Mouse (Mus musculus) forebrain, embryonic 11.5 days (tissue): Measurements from ENCODE around the gene Akap7. TPM values are rescaled to one million over a fixed set of nuclear protein-coding genes. Genes with fewer than 3 reads are reported as not detected.
A peak's percentile ranks its signal among the peaks of the same experiment; 100 is the strongest.

Experiments used
- ATAC-seq: fragments of 200-750 bp; cut with Nextera tagmentation; replicated peaks from 2 replicates; pipeline ENCODE4 v1.8.0; 2017; ENCODE audit warnings: moderate TSS enrichment; ENCODE audit not compliant: low FRiP score
- DNase-seq: peaks from one replicate; pipeline ENCODE4 v3.0.0-alpha.2; 2017; ENCODE audit warnings: low spot score
- H3K27ac ChIP-seq: fragments of 300-500 bp; sonication (generic); 2 replicates; pipeline ENCODE4 v1.5.1; 2014; ENCODE audit warnings: low read depth, low read length
- H3K27me3 ChIP-seq: fragments of 300-500 bp; sonication (generic); 2 replicates; pipeline ENCODE4 v1.6.1; 2014; ENCODE audit warnings: mild to moderate bottlenecking, low read length, mixed read lengths; ENCODE audit not compliant: control insufficient read depth, insufficient read depth
- H3K36me3 ChIP-seq: fragments of 300-500 bp; sonication (generic); 2 replicates; pipeline ENCODE4 v1.6.1; 2014; ENCODE audit warnings: mild to moderate bottlenecking, low read length, moderate library complexity, mixed read lengths; ENCODE audit not compliant: control insufficient read depth, insufficient read depth
- H3K4me1 ChIP-seq: fragments of 300-500 bp; sonication (generic); replicated peaks from 2 replicates; pipeline ENCODE4 v1.6.1; 2014; ENCODE audit warnings: low read length, mixed read lengths; ENCODE audit not compliant: control insufficient read depth, insufficient read depth
- H3K4me2 ChIP-seq: fragments of 300-500 bp; sonication (generic); 2 replicates; pipeline ENCODE4 v1.6.1; 2014; ENCODE audit warnings: low read depth, mild to moderate bottlenecking, low read length, moderate library complexity, mixed read lengths; ENCODE audit not compliant: severe bottlenecking
- H3K4me3 ChIP-seq: fragments of 300-500 bp; sonication (generic); 2 replicates; pipeline ENCODE4 v1.5.1; 2014; ENCODE audit warnings: low read depth, low read length
- H3K9ac ChIP-seq: fragments of 300-500 bp; sonication (generic); 2 replicates; pipeline ENCODE4 v1.6.1; 2014; ENCODE audit warnings: low read length
- H3K9me3 ChIP-seq: fragments of 300-500 bp; sonication (generic); 2 replicates; pipeline ENCODE4 v1.6.1; 2016; ENCODE audit warnings: low read length, mixed read lengths; ENCODE audit not compliant: control insufficient read depth
- WGBS: fragments of 180-500 bp; shearing (Covaris S2); extraction: QIAGEN DNeasy Blood & Tissue Kit; methylation state at CpG from one replicate; pipeline ENCODE4 v1.1.7; 2014; 5-methylcytosine and 5-hydroxymethylcytosine counted together
- polyA plus RNA-seq: library from polyadenylated mRNA; unstranded; fragments of >200 nt; fragmentation: Nextera tagmentation; extraction: Ambion mirVana; gene quantifications from 2 replicates; pipeline ENCODE4 v1.2.1, GENCODE M21; 2014

Akap7 gene
- polyA plus RNA-seq, 1 experiment from 2014 or later: 16.2 TPM

DNA sequence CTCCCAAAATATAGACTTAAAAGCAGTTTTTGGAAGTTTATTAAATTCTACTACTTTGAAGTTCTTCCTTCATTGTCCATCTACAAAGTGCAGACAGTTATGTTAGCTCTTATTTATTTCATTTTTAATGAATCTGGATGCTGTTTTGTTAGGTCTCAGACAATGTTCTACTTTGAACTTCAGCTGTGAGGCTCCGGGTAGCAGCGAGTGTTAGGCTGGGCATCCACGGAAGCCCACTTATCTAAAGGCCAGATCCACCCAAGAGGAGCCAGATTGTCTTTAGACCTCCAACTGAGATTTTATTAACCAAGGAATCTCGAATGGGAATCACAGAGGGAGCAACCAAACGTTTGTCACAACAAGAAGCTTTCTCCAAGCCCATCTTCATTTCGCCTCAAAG lies 2.5 kb downstream of the Akap7 start:
- H3K4me2 ChIP-seq: no peak overlapping the region
- WGBS: 70% methylated on average over 6 of the region's 6 CpGs
- no peaks in the 10 kb centered on the region for H3K27me3 ChIP-seq
- DNase-seq (no peak), ATAC-seq (no peak)
- no peaks in the 10 kb centered on the region for H3K36me3 ChIP-seq
- no peaks in the 10 kb centered on the region for H3K4me1 ChIP-seq
- no peak overlapping the region for H3K9ac ChIP-seq
- no peaks in the 10 kb centered on the region for H3K9me3 ChIP-seq
- H3K4me3 ChIP-seq: no peak overlapping the region
- no peak overlapping the region for H3K27ac ChIP-seq

GRCm38 (mm10) chr10:25304608-25305007 lies 3.1 kb downstream of the Akap7 start:
- no peak for ATAC-seq
- 100% methylated on average over 2 of the region's 2 CpGs for WGBS
- no peak overlapping the region for H3K9ac ChIP-seq

DNA sequence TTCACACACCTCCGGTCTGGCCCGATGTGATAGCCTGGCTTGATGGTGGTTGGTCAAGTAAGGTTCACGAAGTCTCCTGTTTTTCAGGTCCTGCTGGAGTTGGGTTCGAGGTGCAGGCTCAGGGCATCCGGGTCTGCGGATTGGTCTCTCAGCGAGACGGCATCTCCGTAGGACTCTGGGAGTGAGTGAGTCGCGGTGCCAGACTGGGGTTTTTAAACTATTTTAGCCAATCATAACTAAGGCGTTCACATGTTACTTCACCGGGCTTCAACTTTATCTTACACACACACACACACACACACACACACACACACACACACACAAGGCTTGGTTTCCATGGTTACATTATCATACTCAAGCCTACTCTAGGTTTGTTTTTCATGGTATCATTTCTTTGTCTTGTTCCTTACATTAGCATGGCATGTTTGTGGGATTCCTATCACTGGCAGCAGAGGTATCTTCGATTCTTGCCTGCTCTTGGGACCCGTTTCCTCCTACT lies 8.6 kb downstream of the Akap7 start:
- H3K27ac ChIP-seq: no peak overlapping the region
- H3K36me3 ChIP-seq: no peaks in the 10 kb centered on the region
- no peak overlapping the region for H3K9ac ChIP-seq
- DNase-seq (no peak), ATAC-seq (no peak)
- H3K4me1 ChIP-seq: no peaks in the 10 kb centered on the region; the same call in 1 of the 2 replicates
- 93% methylated on average over 15 of the region's 15 CpGs for WGBS
- H3K9me3 ChIP-seq: no peaks in the 10 kb centered on the region
- no peak overlapping the region for H3K4me2 ChIP-seq
- no peaks in the 10 kb centered on the region for H3K27me3 ChIP-seq
- H3K4me3 ChIP-seq: no peak overlapping the region

More at GRCm38 (mm10) chr10:25304608-25305007, 3.1 kb downstream of the Akap7 start:
- Histone ChIP-seq H3K27me3 (no peaks in the 10 kb centered on the region), H3K4me2 (no peak overlapping the region), H3K27ac (no peak overlapping the region), H3K9me3 (no peaks in the 10 kb centered on the region), H3K36me3 (no peaks in the 10 kb centered on the region), H3K4me1 (no peaks in the 10 kb centered on the region), H3K4me3 (no peak overlapping the region)
- DNase-seq: no peak

GRCm38 (mm10) chr10:25298264-25298671 lies 9.4 kb downstream of the Akap7 start:
- ATAC-seq: no peak
- no peaks in the 10 kb centered on the region for H3K27me3 ChIP-seq
- H3K4me1 ChIP-seq: no peaks in the 10 kb centered on the region; the same call in 1 of the 2 replicates
- WGBS: 86% methylated on average over 4 of the region's 4 CpGs
- no peaks in the 10 kb centered on the region for H3K9me3 ChIP-seq
- no peak for DNase-seq
- H3K9ac ChIP-seq: no peak overlapping the region
- H3K4me3 ChIP-seq: no peak overlapping the region
- H3K4me2 ChIP-seq: peak overlapping the region; percentile 68; the same call in 1 of the 2 replicates
- H3K27ac ChIP-seq: no peak overlapping the region
- H3K36me3 ChIP-seq: no peaks in the 10 kb centered on the region

DNA sequence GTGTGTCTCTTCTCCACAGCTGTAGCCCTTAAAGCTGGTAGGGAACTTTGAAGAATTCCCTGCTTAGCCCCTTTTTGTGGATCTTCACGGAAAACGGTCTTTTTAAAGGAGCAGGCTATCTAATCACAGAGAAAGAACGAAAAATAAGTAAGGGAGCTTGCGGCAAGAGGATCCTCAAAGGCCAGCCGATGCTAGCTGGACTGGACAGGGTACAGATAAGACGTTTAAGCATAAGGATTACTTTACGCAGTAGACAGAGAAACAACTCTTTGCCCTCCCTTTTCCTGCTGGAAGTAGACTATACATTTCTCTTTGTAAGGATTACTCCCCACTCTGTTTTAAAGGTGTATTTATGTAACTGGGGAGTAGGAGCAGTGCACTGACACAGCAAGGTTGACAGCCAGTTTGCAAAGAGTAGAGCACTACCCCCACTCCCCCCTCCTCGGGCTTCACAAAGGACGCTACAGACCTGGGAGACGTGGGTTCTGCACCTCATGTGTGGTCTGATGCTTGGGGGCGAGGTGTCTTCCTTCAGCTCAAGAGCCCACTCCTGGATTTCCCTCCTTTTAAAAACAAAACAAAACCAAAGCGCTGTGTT lies 9.9 kb downstream of the Akap7 start:
- H3K27ac ChIP-seq: no peak overlapping the region
- WGBS: 37% methylated on average over 12 of the region's 12 CpGs

DNA sequence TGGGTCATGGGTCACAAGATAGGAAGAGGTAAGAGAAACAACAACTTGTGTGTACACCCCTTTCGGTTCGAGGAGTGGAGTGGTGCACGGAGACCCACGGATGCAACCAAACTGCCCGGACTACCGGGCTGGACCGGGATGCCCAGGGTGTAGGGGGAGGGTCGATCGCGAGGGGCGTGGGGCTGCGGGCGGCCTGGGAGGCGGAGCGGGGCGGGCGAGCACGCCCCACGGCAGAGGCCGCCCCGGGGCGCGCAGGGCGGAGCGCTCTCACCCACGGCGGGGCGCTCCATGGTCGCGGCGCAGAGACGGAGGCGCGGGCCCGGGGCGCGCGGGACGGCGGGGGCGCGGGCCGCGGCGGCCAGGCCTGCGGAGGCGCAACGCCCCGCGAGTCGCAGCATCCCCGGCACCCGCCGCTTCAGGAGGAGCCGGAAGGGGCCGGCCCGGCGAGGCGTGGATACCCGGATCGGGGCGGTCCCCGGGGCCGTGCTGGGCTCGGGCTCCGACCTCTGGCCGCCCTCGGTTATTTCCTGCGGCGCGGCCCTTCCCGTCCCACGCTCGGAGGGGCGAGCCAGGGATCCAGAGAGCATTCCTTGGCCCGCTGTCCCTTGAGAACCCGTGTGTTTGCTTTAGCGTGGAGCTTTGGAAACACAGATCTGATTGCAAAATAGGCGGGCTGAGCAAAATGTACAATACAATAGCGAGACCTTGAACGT lies 10.9 kb downstream of the Akap7 start:
- under 1% methylated on average over 68 of the region's 81 CpGs for WGBS
- Histone ChIP-seq H3K9ac (peak overlapping the region; percentile 84), H3K27me3 (no peaks in the 10 kb centered on the region), H3K4me1 (no peaks in the 10 kb centered on the region; the same call in 1 of the 2 replicates), H3K9me3 (no peaks in the 10 kb centered on the region), H3K4me3 (peak overlapping the region; percentile 64), H3K4me2 (peak overlapping the region; percentile 68), H3K36me3 (no peaks in the 10 kb centered on the region), H3K27ac (peak overlapping the region; percentile 46)
- peak; percentile 90 for DNase-seq
- peak; percentile 93 for ATAC-seq

More for the DNA sequence above, 9.9 kb downstream of the Akap7 start:
- Histone ChIP-seq H3K4me1 (no peaks in the 10 kb centered on the region; the same call in 1 of the 2 replicates), H3K9me3 (no peaks in the 10 kb centered on the region), H3K36me3 (no peaks in the 10 kb centered on the region), H3K4me2 (peak overlapping the region; percentile 68; the same call in 1 of the 2 replicates), H3K4me3 (peak overlapping the region; percentile 64; the same call in 1 of the 2 replicates), H3K27me3 (no peaks in the 10 kb centered on the region), H3K9ac (peak overlapping the region; percentile 84)
- ATAC-seq (no peak), DNase-seq (no peak)

GRCm38 (mm10) chr10:25296286-25296656 lies 11.4 kb downstream of the Akap7 start:
- peak overlapping the region; percentile 84 for H3K9ac ChIP-seq
- H3K4me1 ChIP-seq: no peaks in the 10 kb centered on the region; the same call in 1 of the 2 replicates
- H3K27ac ChIP-seq: no peak overlapping the region
- H3K4me3 ChIP-seq: peak overlapping the region; percentile 64
- H3K9me3 ChIP-seq: no peaks in the 10 kb centered on the region
- H3K27me3 ChIP-seq: no peaks in the 10 kb centered on the region
- ATAC-seq: no peak; the same call in 1 of the 2 replicates
- H3K4me2 ChIP-seq: peak overlapping the region; percentile 68
- no peaks in the 10 kb centered on the region for H3K36me3 ChIP-seq
- no peak for DNase-seq
- WGBS: 43% methylated on average over 8 of the region's 8 CpGs

DNA sequence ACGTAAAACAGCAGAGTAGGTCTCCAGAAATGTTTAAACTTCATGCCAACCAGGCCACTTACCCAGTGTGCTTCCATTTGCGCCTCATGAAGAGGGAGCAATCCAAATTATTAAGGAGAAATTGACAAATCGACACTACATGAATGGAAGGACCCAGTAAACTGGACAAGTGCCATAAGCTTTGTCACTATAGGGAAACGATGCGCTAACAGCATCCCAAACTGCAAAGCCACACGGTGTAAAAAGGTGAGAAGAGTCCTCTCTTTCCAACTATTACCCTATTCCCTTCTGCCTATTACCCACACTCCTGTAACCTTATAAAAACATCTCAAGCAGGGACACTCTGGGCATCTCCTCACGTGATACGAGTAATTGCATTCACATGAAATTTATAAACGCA lies 11.8 kb downstream of the Akap7 start:
- ATAC-seq (no peak), DNase-seq (no peak)
- H3K4me1 ChIP-seq: no peaks in the 10 kb centered on the region; the same call in 1 of the 2 replicates

More for the DNA sequence above, 11.8 kb downstream of the Akap7 start:
- H3K27ac ChIP-seq: no peak overlapping the region
- H3K36me3 ChIP-seq: no peaks in the 10 kb centered on the region
- no peaks in the 10 kb centered on the region for H3K27me3 ChIP-seq
- no peaks in the 10 kb centered on the region for H3K9me3 ChIP-seq
- no peak overlapping the region for H3K4me2 ChIP-seq
- no peak overlapping the region for H3K4me3 ChIP-seq
- 88% methylated on average over 9 of the region's 9 CpGs for WGBS
- no peak overlapping the region for H3K9ac ChIP-seq
